Mouse (Mus musculus) activated CD4-positive, CD25-positive, alpha-beta regulatory T cell, adult 4 months (primary cell): ENCODE measurements around the gene Maff. TPM values are rescaled to one million over a fixed set of nuclear protein-coding genes. Genes with fewer than 3 reads are reported as not detected.

ENCODE experiments used
- ATAC-seq: one replicate; pipeline ENCODE4 v1.8.0; 2017
- polyA plus RNA-seq, 2 experiments: library from polyadenylated mRNA; unstranded; fragments of 100-300 nt; shearing (Covaris generic); gene quantifications; one replicate each; pipeline ENCODE4 v1.2.1; 2017

The Maff gene
- polyA plus RNA-seq, 2 experiments from 2014 or later = 1.9 to 3.7 TPM

- no peak for ATAC-seq
Measured at GRCm38 (mm10) chr15:79365068-79365467, 18.6 kb downstream of the Maff start.

GRCm38 (mm10) chr15:79366402-79366801, 20.0 kb downstream of the Maff start:
- ATAC-seq = no peak

- ATAC-seq = no peak
Measured at GRCm38 (mm10) chr15:79368313-79368811, 21.9 kb downstream of the Maff start.

- no peak for ATAC-seq
Measured at GRCm38 (mm10) chr15:79368861-79369440, 22.5 kb downstream of the Maff start.

GRCm38 (mm10) chr15:79369452-79370280, 23.2 kb downstream of the Maff start:
- no peak for ATAC-seq

- ATAC-seq = no peak
Measured at GRCm38 (mm10) chr15:79370281-79370843, 23.9 kb downstream of the Maff start.

- no peak for ATAC-seq
Measured at GRCm38 (mm10) chr15:79374760-79375159, 28.3 kb downstream of the Maff start.

- no peak for ATAC-seq
Measured at GRCm38 (mm10) chr15:79377681-79378080, 31.3 kb downstream of the Maff start.

- no peak for ATAC-seq
Measured at GRCm38 (mm10) chr15:79378608-79379007, 32.2 kb downstream of the Maff start.

GRCm38 (mm10) chr15:79379658-79380057, 33.2 kb downstream of the Maff start:
- ATAC-seq = no peak

GRCm38 (mm10) chr15:79380468-79381444, 34.3 kb downstream of the Maff start:
- ATAC-seq = peak; percentile 36

GRCm38 (mm10) chr15:79381644-79382043, 35.2 kb downstream of the Maff start:
- no peak for ATAC-seq

GRCm38 (mm10) chr15:79387081-79387480, 40.7 kb downstream of the Maff start:
- no peak for ATAC-seq

- ATAC-seq = no peak
Measured at GRCm38 (mm10) chr15:79387611-79388010, 41.2 kb downstream of the Maff start.

GRCm38 (mm10) chr15:79388171-79388570, 41.8 kb downstream of the Maff start:
- ATAC-seq = no peak

GRCm38 (mm10) chr15:79390434-79390833, 44.0 kb downstream of the Maff start:
- no peak for ATAC-seq

- ATAC-seq = no peak
Measured at GRCm38 (mm10) chr15:79391447-79392093, 45.1 kb downstream of the Maff start.

- ATAC-seq = no peak
Measured at GRCm38 (mm10) chr15:79392527-79392926, 46.1 kb downstream of the Maff start.

GRCm38 (mm10) chr15:79393101-79393500, 46.7 kb downstream of the Maff start:
- no peak for ATAC-seq

- no peak for ATAC-seq
Measured at GRCm38 (mm10) chr15:79394842-79395241, 48.4 kb downstream of the Maff start.

GRCm38 (mm10) chr15:79395281-79395680, 48.9 kb downstream of the Maff start:
- ATAC-seq = no peak

- peak; percentile 91 for ATAC-seq
Measured at GRCm38 (mm10) chr15:79396736-79397135, 50.3 kb downstream of the Maff start.
